8 mouse cellular contexts compared by ENCODE assay signal in genomic region chr2:152942898-152943515, GRCm38 (mm10). TPM values are rescaled to one million over a fixed set of nuclear protein-coding genes. Genes with fewer than 3 reads are reported as not detected.
A peak's percentile ranks its signal among the peaks of the same experiment; 100 is the strongest.
DNase-seq lines count a peak whose midpoint lies in the region; ATAC-seq and TF ChIP-seq lines count a peak whose summit lies in the region.
"Had no signal": no experiment of that assay in that cellular context is flagged by ENCODE, and none has a peak within 500 bp of the region (broad histone marks: within the 10 kb centered on the region; RNA-seq: fewer than 3 reads in every experiment).

No protein-coding gene starts in this region.

- under 1% methylated on average over 64 of the region's 65 CpGs for WGBS in embryonic facial prominence, embryonic 15.5 days
- WGBS in intestine, embryonic 14.5 days = 1% methylated on average over 40 of the region's 65 CpGs
- WGBS in neural tube, embryonic 14.5 days = under 1% methylated on average over 44 of the region's 65 CpGs

- H3K27ac ChIP-seq in left cerebral cortex, adult 2 months = no peak overlapping the region
- H3K27ac ChIP-seq in embryonic facial prominence, embryonic 15.5 days (replicated peaks) = no peak overlapping the region
- no peak overlapping the region for H3K27ac ChIP-seq in intestine, embryonic 14.5 days (ENCODE audit: low read depth)
- H3K27ac ChIP-seq in neural tube, embryonic 14.5 days (ENCODE audit: low read depth, low read length) = no peak overlapping the region

- intact Hi-C loops in left cerebral cortex, adult 2 months (cut with DNase I) = no loop called here

- H3K27me3 ChIP-seq in embryonic facial prominence, embryonic 15.5 days = peaks cover 86% of the 10 kb centered on the region
- peaks cover 76% of the 10 kb centered on the region for H3K27me3 ChIP-seq in intestine, embryonic 14.5 days (replicated peaks; ENCODE audit: control insufficient read depth, insufficient read depth, low read length)
- H3K27me3 ChIP-seq in neural tube, embryonic 14.5 days (ENCODE audit: control insufficient read depth, insufficient read depth, low read length) = peaks cover 42% of the 10 kb centered on the region

- peak overlapping the region; percentile 82 for H3K4me2 ChIP-seq in embryonic facial prominence, embryonic 15.5 days (replicated peaks)
- H3K4me2 ChIP-seq in intestine, embryonic 14.5 days (ENCODE audit: low read length) = peak overlapping the region; percentile 58
- peak overlapping the region; percentile 86 for H3K4me2 ChIP-seq in neural tube, embryonic 14.5 days (ENCODE audit: low read depth, low read length)

- H3K9ac ChIP-seq in embryonic facial prominence, embryonic 15.5 days = no peak overlapping the region
- no peak overlapping the region for H3K9ac ChIP-seq in intestine, embryonic 14.5 days (ENCODE audit: low read length)
- H3K9ac ChIP-seq in neural tube, embryonic 14.5 days (replicated peaks; ENCODE audit: low read depth, low read length) = peak overlapping the region; percentile 44

- no peak for TF ChIP-seq CTCF in left cerebral cortex, adult 2 months (IDR thresholded peaks at IDR 0.05)

- H3K4me1 ChIP-seq in embryonic facial prominence, embryonic 15.5 days = peaks cover 12% of the 10 kb centered on the region
- no peaks in the 10 kb centered on the region for H3K4me1 ChIP-seq in intestine, embryonic 14.5 days (replicated peaks; ENCODE audit: control insufficient read depth, insufficient read depth, low read length)
- H3K4me1 ChIP-seq in neural tube, embryonic 14.5 days (ENCODE audit: control insufficient read depth, insufficient read depth, low read length) = peaks cover 13% of the 10 kb centered on the region

- no peak for DNase-seq in left cerebral cortex, adult 2 months (ENCODE audit: extremely low spot score in 1 of 2, low spot score in 2 of 2)
- no peak for DNase-seq in left cerebral cortex, adult 18-20 months (ENCODE audit: low spot score in 2 of 2)
- no peak for DNase-seq in intestine, embryonic 14.5 days (ENCODE audit: low spot score)
- DNase-seq in urinary bladder, adult 18-20 months (ENCODE audit: low spot score in 2 of 2) = no peak
- DNase-seq in left cerebral cortex, adult 8-10 months (ENCODE audit: low spot score in 2 of 2) = no peak

- no peak for ATAC-seq in embryonic facial prominence, embryonic 15.5 days (ENCODE audit: insufficient number of reproducible peaks, low FRiP score, low TSS enrichment, low read depth)
- no peak for ATAC-seq in intestine, embryonic 14.5 days (replicated peaks; ENCODE audit: low FRiP score, low TSS enrichment, low read depth)
- no peak for ATAC-seq in neural tube, embryonic 14.5 days (ENCODE audit: low read depth)

- H3K9me3 ChIP-seq in embryonic facial prominence, embryonic 15.5 days (replicated peaks) = no peaks in the 10 kb centered on the region
- no peaks in the 10 kb centered on the region for H3K9me3 ChIP-seq in intestine, embryonic 14.5 days (ENCODE audit: control insufficient read depth, low read length)
- H3K9me3 ChIP-seq in neural tube, embryonic 14.5 days (ENCODE audit: control insufficient read depth, low read length) = no peaks in the 10 kb centered on the region

- H3K4me3 ChIP-seq in left cerebral cortex, adult 2 months = peak overlapping the region; percentile 44
- H3K4me3 ChIP-seq in embryonic facial prominence, embryonic 15.5 days (replicated peaks) = peak overlapping the region; percentile 43
- peak overlapping the region; percentile 36 for H3K4me3 ChIP-seq in intestine, embryonic 14.5 days (ENCODE audit: low read depth, low read length)
- H3K4me3 ChIP-seq in neural tube, embryonic 14.5 days (ENCODE audit: low read depth, low read length) = peak overlapping the region; percentile 38

- H3K36me3 ChIP-seq in embryonic facial prominence, embryonic 15.5 days = no peaks in the 10 kb centered on the region
- no peaks in the 10 kb centered on the region for H3K36me3 ChIP-seq in intestine, embryonic 14.5 days (ENCODE audit: control insufficient read depth, insufficient read depth, low read length)
- no peaks in the 10 kb centered on the region for H3K36me3 ChIP-seq in neural tube, embryonic 14.5 days (ENCODE audit: control insufficient read depth, insufficient read depth, low read length)

RNA-seq across cellular contexts. Expression of gene Dusp15, which starts 8.5 kb away (rescaled TPM):
- 10 to 100 TPM; 16.9 to 20.3 TPM for total RNA-seq in left cerebral cortex, adult 2 months (2021)
- total RNA-seq in left cerebral cortex, adult 18-20 months (2021) = 10 to 100 TPM; 16.2 to 18.2 TPM
- 0.29 and 0.53 TPM in 2 replicates for polyA plus RNA-seq in embryonic facial prominence, embryonic 15.5 days (2015; fragmentation: Nextera tagmentation; extraction: Ambion mirVana)
- 0.09 and 0.11 TPM in 2 replicates for polyA plus RNA-seq in intestine, embryonic 14.5 days (2014; fragmentation: Nextera tagmentation; extraction: Ambion mirVana)
- 9.2 and 12.6 TPM in 2 replicates for polyA plus RNA-seq in neural tube, embryonic 14.5 days (2014; fragmentation: Nextera tagmentation; extraction: Ambion mirVana)
- 10 to 100 TPM; 16.2 to 22.7 (median 21.1) TPM for total RNA-seq in left cerebral cortex, adult 8-10 months (2022)
- polyA plus RNA-seq: small intestine, adult 2 months had no signal

RNA-seq across cellular contexts. Expression of gene Foxs1, which starts 10.0 kb away (rescaled TPM):
- total RNA-seq in left cerebral cortex, adult 2 months (2021) = under 1 TPM; 0.34 to 0.44 TPM
- total RNA-seq in left cerebral cortex, adult 18-20 months (2021) = under 1 TPM; 0.46 to 0.68 TPM
- 3.4 TPM in 2 replicates for polyA plus RNA-seq in embryonic facial prominence, embryonic 15.5 days (2015; fragmentation: Nextera tagmentation; extraction: Ambion mirVana)
- polyA plus RNA-seq in intestine, embryonic 14.5 days (2014; fragmentation: Nextera tagmentation; extraction: Ambion mirVana) = 2.2 and 2.5 TPM in 2 replicates
- 2.9 and 3.4 TPM in 2 replicates for polyA plus RNA-seq in neural tube, embryonic 14.5 days (2014; fragmentation: Nextera tagmentation; extraction: Ambion mirVana)
- under 1 TPM in 3 of 4 experiments, not detected in 1; 0.34 to 0.88 (median 0.74) TPM for total RNA-seq in left cerebral cortex, adult 8-10 months (2022)

RNA-seq across cellular contexts. Expression of gene Ttll9, which starts 19.3 kb away (rescaled TPM):
- total RNA-seq in left cerebral cortex, adult 2 months (2021) = 1 to 10 TPM; 2.3 to 2.9 TPM
- total RNA-seq in left cerebral cortex, adult 18-20 months (2021) = 1 to 10 TPM; 2.0 to 2.6 TPM
- 1.2 and 4.3 TPM in 2 replicates for polyA plus RNA-seq in embryonic facial prominence, embryonic 15.5 days (2015; fragmentation: Nextera tagmentation; extraction: Ambion mirVana)
- polyA plus RNA-seq in intestine, embryonic 14.5 days (2014; fragmentation: Nextera tagmentation; extraction: Ambion mirVana) = 0.26 and 0.35 TPM in 2 replicates
- polyA plus RNA-seq in neural tube, embryonic 14.5 days (2014; fragmentation: Nextera tagmentation; extraction: Ambion mirVana) = 6.4 and 8.2 TPM in 2 replicates
- total RNA-seq in left cerebral cortex, adult 8-10 months (2022) = 1 to 10 TPM; 1.2 to 3.3 (median 2.3) TPM
- polyA plus RNA-seq: small intestine, adult 2 months had no signal

RNA-seq across cellular contexts. Expression of gene Mylk2, which starts 31.9 kb away (rescaled TPM):
- total RNA-seq in left cerebral cortex, adult 2 months (2021) = not detected
- not detected for total RNA-seq in left cerebral cortex, adult 18-20 months (2021)
- polyA plus RNA-seq in embryonic facial prominence, embryonic 15.5 days (2015; fragmentation: Nextera tagmentation; extraction: Ambion mirVana) = 0.73 and 0.92 TPM in 2 replicates
- polyA plus RNA-seq in intestine, embryonic 14.5 days (2014; fragmentation: Nextera tagmentation; extraction: Ambion mirVana) = 0.09 TPM in 1 of 2 replicates, not detected in the other
- polyA plus RNA-seq in neural tube, embryonic 14.5 days (2014; fragmentation: Nextera tagmentation; extraction: Ambion mirVana) = not detected in 2 replicates
- under 1 TPM in 3 of 4 experiments, not detected in 1; 0.19 to 0.39 (median 0.21) TPM for total RNA-seq in left cerebral cortex, adult 8-10 months (2022)
- polyA plus RNA-seq: small intestine, adult 2 months had no signal
